Mouse (Mus musculus) heart, postnatal 25 days (tissue): ENCODE measurements around the gene Rcn3. TPM values are rescaled to one million over a fixed set of nuclear protein-coding genes. Genes with fewer than 3 reads are reported as not detected.
A peak's percentile ranks its signal among the peaks of the same experiment; 100 is the strongest.
"Not testable (repeated sequence)": the region's sequence is repeated elsewhere in the genome, so short reads cannot be mapped to it uniquely, and the experiment has no call there.

ENCODE experiments used
- DNase-seq: peaks from one replicate; pipeline ENCODE4 v3.0.0; 2022; ENCODE audit warnings: low spot score
- intact Hi-C: fragments of 180-260 bp; cut with DNase I; formaldehyde crosslinking; loops from one replicate; pipeline ENCODE4 v1.15.1; 2025
- total RNA-seq, 2 experiments: library from RNA; stranded (reverse); gene quantifications; 2 replicates each; pipeline ENCODE4 v1.2.3; 2021

Rcn3 gene
- total RNA-seq, 2 experiments from 2014 or later: 28.1 to 32.4 TPM

DNA sequence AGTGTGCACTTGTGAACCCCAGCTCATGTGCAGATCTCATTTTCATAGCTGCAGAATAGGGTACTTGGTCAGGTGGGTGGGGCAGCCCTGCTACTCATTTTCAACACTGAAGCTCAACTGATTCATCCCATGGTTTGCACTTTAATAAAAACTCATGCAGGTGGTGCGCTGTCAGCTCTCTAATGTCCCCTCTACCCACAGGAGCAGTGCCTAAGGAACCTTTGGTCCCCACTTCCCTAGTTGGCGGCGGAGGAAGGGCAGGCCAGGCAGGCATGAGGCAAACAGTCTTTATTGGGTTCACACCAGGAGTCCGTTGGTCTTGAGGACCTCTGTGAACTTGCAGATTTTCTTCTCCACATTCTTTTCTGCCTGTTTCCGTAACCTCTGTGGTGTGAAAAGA is 33.6 kb upstream of the Rcn3 start:
- DNase-seq: not testable (repeated sequence)
- intact Hi-C loops: loop anchor here (5.0 kb wide), 1 partner anchor 138 kb away; the partner anchor contains the start of gene Prmt1

GRCm38 (mm10) chr7:45125144-45125600 is 33.2 kb upstream of the Rcn3 start:
- no peak for DNase-seq
- intact Hi-C loops: loop anchor here (5.0 kb wide), 1 partner anchor 138 kb away; the partner anchor contains the start of gene Prmt1

DNA sequence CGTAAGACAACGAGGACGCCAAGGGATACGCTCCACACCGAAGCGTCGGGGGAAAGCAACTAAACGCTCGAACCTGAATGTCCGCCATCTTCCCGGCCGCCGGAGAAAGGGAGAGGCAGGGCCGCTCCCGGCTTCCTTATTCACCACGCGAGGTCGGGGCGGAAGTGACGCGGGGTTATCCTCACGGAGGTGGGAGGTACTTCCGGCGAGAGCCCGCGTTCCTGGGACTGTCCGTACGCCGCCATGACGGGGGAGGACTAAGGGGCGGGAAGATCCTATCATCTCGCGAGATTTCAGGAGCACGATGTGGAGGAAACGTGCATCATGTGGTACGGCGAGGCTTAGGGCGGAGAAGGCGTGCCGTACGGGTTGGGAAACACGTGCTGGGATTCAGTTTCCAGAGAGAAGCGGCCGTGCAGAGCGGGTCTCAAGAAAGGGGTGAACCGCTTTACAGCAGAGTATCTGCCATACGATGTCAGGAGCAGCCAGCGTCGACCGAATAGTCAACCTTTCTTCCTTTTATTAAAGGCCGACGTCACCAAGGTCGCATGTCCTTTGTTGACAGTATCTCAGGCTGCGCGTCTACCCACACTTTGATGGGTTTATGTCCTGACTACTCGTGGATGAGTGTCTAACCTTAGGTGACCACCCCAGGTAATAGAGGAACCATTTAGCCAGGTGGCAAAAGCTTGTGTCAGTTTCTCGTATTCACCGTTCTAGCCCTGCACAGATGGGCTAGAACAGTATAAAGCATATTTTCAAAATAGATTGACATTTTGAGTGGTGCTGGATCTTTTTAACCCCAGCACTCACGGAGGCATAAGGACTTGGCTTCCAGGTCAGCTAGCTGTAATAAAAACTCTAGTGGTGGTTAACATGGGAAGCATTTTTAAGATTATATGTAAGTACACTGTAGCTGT is 32.5 kb upstream of the Rcn3 start, which contains the start of gene Rps11:
Gene Rps11 (minus strand): TSS at position 216 of the 920 bp plus-strand sequence.
- DNase-seq: peak; percentile 98
- intact Hi-C loops: loop anchor here (5.0 kb wide), 1 partner anchor 137 kb away; the partner anchor contains the start of gene Prmt1

DNA sequence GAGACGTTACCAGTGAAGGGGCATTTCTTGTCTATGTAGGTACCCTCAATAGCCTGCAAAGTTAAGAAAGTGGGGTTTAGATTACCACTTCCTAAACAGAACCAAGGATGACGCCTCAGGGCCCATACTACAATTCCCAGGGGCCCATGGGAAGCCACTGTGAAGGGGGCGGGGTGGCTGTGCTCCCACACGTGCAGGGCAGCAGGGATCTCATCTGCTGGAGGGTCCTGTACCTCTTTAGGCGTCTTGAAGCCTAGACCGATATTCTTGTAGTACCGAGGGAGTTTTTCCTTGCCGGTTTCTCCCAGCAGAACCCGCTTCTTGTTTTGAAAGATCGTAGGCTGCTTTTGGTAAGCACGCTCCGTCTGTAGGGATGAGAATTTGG is 31.2 kb upstream of the Rcn3 start:
- DNase-seq: no peak
- intact Hi-C loops: no loop called here

DNA sequence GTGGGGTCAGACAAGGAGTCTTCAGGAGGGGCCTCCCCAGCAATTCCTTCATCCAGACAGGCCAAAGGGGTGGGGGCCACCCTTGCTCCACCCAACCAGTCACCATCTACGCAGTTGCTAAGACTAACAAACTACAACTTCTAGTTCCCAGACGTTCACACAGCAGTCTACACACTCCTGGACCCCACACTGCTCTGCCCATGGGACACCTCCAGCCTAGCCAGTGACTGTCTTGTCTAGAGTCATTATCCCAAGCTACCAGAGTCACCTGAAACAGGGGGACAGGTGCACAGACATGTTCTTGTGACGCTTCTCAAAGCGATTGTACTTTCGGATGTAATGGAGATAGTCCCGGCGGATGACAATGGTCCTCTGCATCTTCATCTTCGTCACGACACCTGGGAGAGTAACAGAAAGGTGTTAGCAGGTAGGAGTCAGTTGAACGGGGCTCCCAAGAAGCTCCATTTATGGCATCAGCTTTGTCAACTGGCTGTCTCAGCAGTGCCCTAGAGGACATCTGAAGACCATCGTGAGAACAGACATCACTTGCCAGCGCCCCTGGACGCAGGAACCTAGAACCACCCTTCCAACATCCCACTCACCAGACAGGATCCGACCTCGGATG is 30.7 kb upstream of the Rcn3 start:
- intact Hi-C loops: no loop called here
- DNase-seq: no peak

DNA sequence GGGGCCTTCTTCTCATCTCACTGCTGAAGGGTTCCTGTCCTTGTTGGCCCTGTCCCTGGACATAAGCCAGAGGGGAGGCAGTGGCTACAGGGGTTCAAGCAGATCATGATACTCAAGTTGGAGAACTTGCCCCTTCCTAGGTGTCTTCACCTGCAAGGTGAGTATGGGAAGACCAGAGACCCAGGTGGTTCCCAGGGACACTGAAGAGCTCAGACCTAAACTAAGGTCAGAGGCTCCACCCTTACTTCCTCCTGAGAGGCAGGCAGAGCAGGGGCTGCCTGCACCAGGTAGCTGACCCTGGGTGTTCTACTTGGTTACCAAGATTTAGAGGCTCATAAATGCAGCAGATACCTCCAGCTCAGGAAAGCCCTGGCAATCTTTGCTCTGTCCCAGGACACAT is 29.9 kb upstream of the Rcn3 start:
- intact Hi-C loops: loop anchor here (2.0 kb wide), 1 partner anchor 17 kb away; no protein-coding TSS in a partner anchor
- no peak for DNase-seq

GRCm38 (mm10) chr7:45121404-45121803 is 29.4 kb upstream of the Rcn3 start:
- intact Hi-C loops: loop anchor here (2.0 kb wide), 1 partner anchor 17 kb away; no protein-coding TSS in a partner anchor
- DNase-seq: peak; percentile 68

DNA sequence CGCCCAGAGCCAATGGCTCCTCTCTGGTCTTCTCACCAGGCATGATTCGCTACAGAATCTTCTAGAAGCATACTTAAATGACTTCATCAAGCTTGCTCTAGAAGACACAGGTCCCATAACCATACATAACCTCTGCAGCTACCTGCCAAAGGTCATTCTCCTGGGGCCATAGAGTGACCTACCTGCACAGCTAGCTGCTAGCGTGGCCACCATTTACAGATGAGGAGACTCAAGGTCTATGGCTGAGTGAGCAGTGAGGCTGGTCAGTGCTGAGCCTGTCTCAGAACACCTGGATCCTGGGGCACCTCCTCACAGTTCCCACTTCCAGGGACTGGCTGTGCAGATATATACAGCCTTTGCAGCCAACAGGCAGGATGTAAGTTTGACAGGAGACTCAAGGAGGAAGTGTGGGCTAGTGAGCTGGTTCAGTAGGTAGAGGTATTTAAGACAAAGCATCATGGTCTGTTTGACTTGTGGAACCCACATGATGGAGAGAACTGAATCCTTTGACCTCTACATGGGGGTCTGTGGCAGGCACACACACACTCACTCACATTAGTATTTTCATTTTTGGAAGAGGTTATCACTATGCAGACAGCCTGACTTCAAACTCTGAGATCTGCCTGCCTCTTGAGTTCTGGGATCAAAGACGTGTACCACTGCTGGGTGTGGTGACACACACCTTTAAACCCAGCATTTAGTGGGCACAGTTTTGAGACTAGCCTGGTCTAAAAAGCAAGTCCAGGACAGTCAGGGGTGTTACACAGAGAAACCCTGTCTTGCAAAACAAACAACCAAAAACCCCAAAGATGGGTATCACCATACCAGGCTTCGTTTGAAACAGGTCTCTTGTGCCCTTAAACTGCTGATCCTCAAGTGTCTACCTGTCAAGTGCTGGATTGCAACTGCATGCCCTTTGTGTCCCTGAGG is 28.0 kb upstream of the Rcn3 start:
- DNase-seq: no peak
- intact Hi-C loops: loop anchor here (2.0 kb wide), 1 partner anchor 15 kb away; no protein-coding TSS in a partner anchor

DNA sequence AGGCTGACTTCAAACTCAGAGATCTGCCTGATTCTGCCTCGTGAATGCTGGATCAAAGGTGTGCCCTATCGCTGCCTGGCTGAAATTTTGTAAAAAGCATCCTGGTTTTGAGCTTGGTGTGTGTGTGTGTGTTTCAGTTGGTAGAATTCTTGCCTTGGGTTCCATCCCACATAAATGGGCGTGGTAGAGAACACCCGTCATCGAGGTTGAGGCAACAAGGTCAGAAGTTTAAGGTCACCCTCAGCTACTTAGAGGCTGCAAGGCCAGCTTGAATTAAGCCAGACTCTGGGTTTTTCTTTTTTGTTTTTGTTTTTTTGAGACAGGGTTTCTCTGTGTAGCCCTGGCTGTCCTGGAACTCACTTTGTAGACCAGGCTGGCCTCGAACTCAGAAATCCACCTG is 26.3 kb upstream of the Rcn3 start:
- no peak for DNase-seq
- intact Hi-C loops: no loop called here

- intact Hi-C loops: no loop called here
- no peak for DNase-seq
These were observed 25.5 kb upstream of the Rcn3 start for GRCm38 (mm10) chr7:45117566-45117965.

- intact Hi-C loops: no loop called here
- no peak for DNase-seq
These were observed 21.5 kb upstream of the Rcn3 start for GRCm38 (mm10) chr7:45113476-45113875.

GRCm38 (mm10) chr7:45112529-45112928 is 20.5 kb upstream of the Rcn3 start:
- intact Hi-C loops: no loop called here
- no peak for DNase-seq

DNA sequence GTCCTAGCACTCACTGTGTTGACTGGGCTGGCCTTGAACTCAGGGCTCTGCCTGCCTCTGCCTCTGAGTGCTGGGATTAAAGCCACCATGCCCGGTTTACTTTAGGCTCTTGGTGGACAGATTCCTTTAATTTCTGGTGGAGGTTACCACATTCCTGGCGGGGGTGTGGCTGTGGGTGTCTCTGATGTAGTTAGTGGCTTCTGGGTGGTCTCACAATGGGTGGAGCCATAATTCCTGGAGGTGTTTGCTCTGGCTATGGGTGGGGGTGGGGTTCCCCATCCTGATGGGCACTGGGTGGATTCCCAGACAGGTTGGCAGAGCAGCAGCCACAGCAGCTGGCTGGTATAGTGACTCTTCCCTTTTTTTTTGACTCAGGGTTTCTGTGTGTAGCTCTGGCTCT is 19.9 kb upstream of the Rcn3 start:
- DNase-seq: no peak
- intact Hi-C loops: no loop called here

- intact Hi-C loops, DNase-seq: not testable (repeated sequence)
These were observed 18.1 kb upstream of the Rcn3 start for GRCm38 (mm10) chr7:45110089-45110488.

GRCm38 (mm10) chr7:45107052-45107645 is 15.1 kb upstream of the Rcn3 start:
- no peak for DNase-seq
- intact Hi-C loops: no loop called here

GRCm38 (mm10) chr7:45106441-45106840 is 14.4 kb upstream of the Rcn3 start:
- intact Hi-C loops: no loop called here
- no peak for DNase-seq

GRCm38 (mm10) chr7:45105491-45105890 is 13.5 kb upstream of the Rcn3 start:
- intact Hi-C loops: loop anchor here (2.0 kb wide), 1 partner anchor 15 kb away; no protein-coding TSS in a partner anchor
- DNase-seq: no peak

DNA sequence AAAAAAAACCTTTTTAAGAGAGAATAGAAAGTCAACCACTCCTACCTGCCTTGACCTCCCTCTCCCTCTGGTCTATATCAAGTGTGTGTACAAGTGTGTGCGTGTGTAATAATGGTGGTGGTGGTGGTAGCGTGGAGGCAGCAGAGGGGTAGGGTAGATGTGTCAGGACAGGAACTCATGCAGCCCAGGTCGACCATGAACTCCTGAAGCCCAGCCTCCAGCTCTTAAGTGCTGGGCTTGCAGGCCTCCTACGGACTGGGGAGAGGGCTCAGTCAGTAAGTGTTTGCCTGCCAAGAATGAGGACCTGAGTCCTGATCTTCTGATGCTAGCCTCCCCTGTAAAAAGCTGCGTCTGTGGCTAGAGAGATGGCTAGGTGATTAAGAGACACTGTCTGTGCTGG is 12.9 kb upstream of the Rcn3 start:
- DNase-seq: no peak
- intact Hi-C loops: loop anchor here (2.0 kb wide), 1 partner anchor 16 kb away; no protein-coding TSS in a partner anchor

GRCm38 (mm10) chr7:45103652-45104180 is 11.7 kb upstream of the Rcn3 start, which contains the start of gene Fcgrt:
Gene Fcgrt, minus strand, starts transcription at chr7:45103851.
- intact Hi-C loops: loop anchor here (2.0 kb wide), 2 partner anchors 17 to 21 kb away; no protein-coding TSS in a partner anchor
- DNase-seq: peak; percentile 96
